Mouse (Mus musculus): Measurements from ENCODE around the gene Aff4.

Gene Aff4

GRCm38 (mm10) chr11:53428716-53429057 is 78.1 kb downstream of the Aff4 start:
- no peak for DNase-seq (ENCODE audit: low read depth)

GRCm38 (mm10) chr11:53429182-53429581 is 78.5 kb downstream of the Aff4 start:
- DNase-seq (ENCODE audit: low read depth): no peak

GRCm38 (mm10) chr11:53430300-53430669 is 79.7 kb downstream of the Aff4 start:
- DNase-seq (ENCODE audit: low read depth): no peak

DNA sequence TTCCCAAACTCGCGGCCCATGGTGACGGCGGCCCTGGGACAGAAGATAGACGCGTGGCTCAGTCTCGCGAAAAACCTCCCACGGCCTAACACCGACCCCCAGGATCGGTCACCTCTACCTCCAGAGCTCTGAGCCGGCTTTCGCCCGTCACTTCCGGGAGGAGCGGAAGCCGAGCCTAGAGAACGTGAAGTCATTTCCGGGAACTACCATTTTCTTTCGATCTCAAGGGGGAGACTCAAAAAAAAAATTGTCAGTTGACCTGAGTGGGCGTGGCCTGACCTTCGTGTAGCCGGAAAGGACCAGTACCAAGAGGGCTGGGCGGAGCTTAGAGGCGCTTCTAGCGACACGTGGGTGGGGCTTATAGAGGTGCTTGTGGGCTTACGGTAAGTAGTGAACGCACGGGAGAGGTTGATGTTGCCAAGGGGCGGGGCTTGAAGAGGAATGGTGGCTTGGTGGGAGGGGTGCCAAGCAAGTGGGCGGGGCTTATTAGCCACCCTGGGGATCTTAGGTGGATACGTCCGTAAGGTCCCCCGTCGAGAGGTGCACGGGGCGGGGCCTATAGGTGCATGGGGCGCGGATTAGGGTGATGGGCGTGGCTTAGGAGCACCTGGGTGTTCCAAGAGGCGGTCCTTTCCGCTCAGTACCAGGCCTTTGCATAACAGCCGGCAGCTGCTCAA is 80.2 kb downstream of the Aff4 start, which contains the start of the genes Uqcrq and Gdf9:
Gene Uqcrq, minus strand, starts transcription at position 162 of the 677 bp plus-strand sequence.
Gene Gdf9, plus strand, starts transcription at position 354 of the 677 bp plus-strand sequence.
- peak; percentile 100 for DNase-seq (ENCODE audit: low read depth)

DNA sequence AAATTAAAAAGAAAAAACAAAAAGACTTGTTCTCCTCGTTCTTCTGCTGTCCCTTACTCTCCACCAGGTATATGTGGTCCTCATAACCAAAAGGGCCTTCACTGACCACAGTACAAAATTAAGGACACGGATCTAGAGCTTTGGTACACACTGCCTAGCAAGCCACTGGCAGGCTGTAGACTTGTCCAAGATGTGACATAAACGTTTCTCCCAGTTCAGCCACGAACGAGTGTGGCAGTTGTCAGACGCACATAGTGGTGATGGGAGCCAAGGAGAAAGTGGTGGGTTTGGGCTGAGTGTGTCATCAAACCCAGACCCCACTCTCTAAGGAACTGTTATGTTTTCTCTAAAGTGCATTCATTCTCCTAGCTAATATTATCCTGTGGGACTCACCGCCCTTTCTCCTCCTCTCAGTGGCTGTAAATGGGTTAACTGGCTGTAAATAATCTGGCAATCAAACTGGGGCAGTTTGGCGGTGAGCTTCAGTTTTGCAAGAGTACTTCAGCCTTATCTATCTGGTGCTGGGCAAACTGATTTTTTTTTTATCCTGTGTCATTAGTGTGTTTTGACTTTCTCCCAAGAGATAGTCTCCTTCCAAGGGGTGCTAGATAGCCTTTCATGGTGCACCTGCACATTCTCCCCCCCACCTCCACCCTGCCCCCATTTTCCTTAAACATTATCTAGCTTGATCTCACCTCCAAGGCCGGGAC is 80.9 kb downstream of the Aff4 start:
- peak; percentile 54 for DNase-seq (ENCODE audit: low read depth)

- DNase-seq (ENCODE audit: low read depth): peak; percentile 37
Observed at GRCm38 (mm10) chr11:53433057-53433456, 82.4 kb downstream of the Aff4 start.

DNA sequence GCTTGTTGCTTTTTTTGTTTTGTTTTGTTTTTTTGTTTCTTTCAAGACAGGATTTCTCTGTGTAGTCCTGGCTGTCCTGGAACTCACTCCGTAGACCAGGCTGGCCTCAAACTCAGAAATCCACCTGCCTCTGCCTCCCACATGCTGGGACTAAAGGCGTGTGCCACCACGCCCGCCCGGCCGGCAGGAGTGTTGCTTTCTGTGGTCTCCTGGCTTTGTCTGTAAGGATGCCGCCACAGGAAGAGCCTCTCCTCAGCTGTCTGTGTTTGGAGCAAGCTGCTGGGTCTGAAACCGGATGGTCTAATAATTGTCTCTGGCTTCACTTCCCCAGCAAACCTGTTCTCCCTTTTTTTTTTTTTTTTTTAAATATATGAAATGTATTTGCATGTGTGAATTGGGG is 84.9 kb downstream of the Aff4 start:
- DNase-seq (ENCODE audit: low read depth): no peak

GRCm38 (mm10) chr11:53436338-53436737 is 85.7 kb downstream of the Aff4 start:
- no peak for DNase-seq (ENCODE audit: low read depth)

- no peak for DNase-seq (ENCODE audit: low read depth)
Observed at GRCm38 (mm10) chr11:53441921-53442320, 91.3 kb downstream of the Aff4 start.

- DNase-seq (ENCODE audit: low read depth): no peak
Observed at GRCm38 (mm10) chr11:53443861-53444260, 93.2 kb downstream of the Aff4 start.

- no peak for DNase-seq (ENCODE audit: low read depth)
Observed at GRCm38 (mm10) chr11:53445562-53445961, 94.9 kb downstream of the Aff4 start.

DNA sequence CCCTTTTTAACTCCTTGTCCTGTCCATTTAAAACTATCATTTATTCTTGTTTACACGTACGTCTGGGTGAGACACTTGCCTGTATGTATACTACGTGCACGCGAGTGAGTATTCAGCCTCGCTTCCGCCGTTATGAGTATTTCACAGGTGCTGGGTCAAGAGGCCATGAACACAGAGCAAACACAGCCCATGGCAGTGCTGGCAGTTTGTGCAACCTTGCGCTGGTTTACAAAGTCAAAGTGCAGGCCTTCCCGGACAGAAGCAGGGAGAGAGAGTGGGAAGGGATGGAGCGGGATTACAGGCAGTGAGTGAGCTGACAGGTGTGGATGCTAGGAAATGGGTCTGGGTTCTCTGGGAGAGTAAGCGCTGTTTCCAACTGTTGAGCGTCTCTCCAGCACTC is 95.5 kb downstream of the Aff4 start:
- no peak for DNase-seq (ENCODE audit: low read depth)

- no peak for DNase-seq (ENCODE audit: low read depth)
Observed at GRCm38 (mm10) chr11:53447996-53448395, 97.4 kb downstream of the Aff4 start.

- DNase-seq (ENCODE audit: low read depth): no peak
Observed at GRCm38 (mm10) chr11:53448529-53448928, 97.9 kb downstream of the Aff4 start.

DNA sequence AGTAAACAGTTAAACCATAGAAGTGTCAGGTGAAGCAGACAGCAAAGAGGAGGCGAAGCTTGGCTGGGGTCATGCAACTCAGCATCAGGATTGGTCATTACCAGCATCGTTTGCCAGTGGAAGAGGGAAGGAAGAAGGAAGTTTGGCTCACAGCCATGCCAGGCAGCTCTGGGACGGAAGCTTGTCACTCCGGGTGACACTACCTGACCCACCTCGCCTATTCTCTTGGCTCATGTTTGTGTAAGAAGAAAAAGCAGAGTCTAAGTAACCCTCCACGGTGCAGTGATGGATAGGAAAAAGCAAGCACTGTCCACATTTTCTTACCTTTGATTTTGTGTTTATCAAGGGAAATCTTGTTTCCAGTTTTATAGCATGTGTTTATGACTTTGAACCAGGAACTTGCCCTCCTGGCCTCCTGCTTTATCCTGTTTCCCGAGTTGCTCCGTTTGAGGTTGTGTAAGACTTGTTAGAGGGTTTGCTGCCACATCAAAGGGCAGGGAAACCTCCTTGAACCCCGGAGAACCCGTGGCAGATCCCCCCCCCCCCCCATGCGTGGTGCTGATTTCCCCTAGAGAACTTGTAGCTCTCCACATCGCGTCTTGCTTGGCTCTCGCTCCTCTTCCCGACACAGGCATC is 99.6 kb downstream of the Aff4 start:
- DNase-seq (ENCODE audit: low read depth): no peak

DNA sequence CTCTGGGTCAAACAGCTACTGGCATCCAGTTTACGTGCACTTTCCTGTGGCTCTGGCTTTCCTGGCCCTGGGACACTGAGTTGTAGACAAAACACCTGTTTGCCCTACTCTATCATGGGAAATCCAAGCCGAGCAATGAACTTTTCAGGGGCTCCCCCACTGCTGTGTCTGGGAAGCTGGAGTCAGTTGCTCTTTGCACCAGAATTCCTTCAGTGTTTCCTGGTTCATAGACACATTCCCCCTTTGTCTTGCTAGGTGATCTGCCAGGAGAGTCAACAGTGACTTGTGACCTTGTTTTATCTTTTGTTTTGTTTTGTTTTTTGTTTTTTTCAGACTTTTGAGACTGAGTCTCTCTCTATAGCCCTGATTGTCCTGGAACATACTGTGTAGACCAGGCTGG is 100.7 kb downstream of the Aff4 start:
- DNase-seq (ENCODE audit: low read depth): no peak

DNA sequence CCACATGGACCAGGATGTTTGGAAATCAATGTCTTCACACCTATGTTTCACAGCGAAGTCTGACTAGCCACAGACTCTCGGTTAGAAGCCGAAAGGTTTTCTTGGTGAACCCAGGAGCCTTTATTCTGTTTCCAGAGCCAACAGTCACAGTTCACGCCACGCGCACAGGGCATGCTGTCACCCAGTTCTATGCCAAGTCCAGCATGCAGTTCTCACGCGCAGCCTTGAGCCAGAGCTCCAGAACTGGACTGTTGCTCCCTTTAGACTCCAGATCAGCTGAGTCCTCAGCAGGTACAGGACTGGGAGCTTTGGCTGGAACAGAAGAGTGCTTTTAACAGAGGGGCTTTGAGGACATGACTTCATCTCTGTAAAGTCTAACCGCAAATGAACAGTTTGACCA is 101.8 kb downstream of the Aff4 start:
- DNase-seq (ENCODE audit: low read depth): no peak

DNA sequence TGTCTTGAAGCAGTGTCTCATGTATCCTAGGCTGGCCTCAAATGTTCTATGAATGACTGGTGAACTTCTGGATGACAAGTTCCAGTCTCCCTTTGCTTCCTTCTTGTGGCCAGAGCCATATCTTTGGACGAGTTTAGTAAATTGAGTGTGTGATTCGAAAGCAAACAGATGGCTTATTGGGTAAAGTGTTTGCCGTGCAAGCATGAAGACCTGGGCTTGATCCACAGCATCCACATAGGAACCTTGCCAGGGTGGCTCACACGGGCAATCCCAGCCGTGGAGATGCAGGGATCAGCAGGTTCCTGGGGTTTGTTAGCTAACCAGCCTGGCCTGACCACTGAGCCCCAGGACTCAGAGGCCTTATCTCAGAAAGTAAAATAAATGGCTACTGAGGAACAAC is 102.4 kb downstream of the Aff4 start:
- no peak for DNase-seq (ENCODE audit: low read depth)

- DNase-seq (ENCODE audit: low read depth): no peak
Observed at GRCm38 (mm10) chr11:53456474-53457371, 106.1 kb downstream of the Aff4 start, which contains the start of the genes Gm10447 and Shroom1. Gm10447 (minus strand) TSS chr11:53457110. Shroom1 (plus strand) TSS chr11:53457205.

DNA sequence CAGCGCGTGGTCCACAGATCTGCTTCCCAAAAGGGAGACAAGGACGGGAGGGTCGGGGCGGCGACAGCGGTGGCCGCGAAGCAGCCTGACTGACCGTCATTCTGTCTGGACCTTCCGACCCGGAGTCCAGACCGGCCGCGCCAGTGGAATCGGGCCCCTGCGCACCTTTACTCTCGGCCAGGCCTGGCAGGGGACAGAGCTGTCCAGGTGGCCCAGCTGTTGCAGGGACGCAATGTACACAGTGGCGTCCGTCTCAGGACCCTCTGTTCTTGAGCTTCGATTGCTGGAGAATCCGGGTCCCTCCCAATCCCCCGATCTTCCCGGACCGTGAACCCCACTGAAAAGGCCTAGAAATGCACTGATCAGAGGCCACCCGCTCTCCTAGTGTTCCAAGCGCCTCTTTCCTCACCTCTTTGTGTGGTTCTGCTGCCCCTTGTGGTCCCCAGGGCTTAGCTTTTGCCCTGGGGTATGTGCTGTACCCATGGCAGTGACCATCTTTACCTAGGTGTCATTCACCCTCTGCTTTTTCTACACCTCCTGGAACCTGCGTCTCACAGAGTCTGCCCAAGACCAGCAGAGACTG is 106.8 kb downstream of the Aff4 start:
- no peak for DNase-seq (ENCODE audit: low read depth)

- DNase-seq (ENCODE audit: low read depth): no peak
Observed at GRCm38 (mm10) chr11:53458996-53459395, 108.4 kb downstream of the Aff4 start.

GRCm38 (mm10) chr11:53460192-53460591 is 109.6 kb downstream of the Aff4 start:
- DNase-seq (ENCODE audit: low read depth): no peak
